Mouse (Mus musculus): ENCODE measurements around the gene Atp5g1.

The Atp5g1 gene

DNA sequence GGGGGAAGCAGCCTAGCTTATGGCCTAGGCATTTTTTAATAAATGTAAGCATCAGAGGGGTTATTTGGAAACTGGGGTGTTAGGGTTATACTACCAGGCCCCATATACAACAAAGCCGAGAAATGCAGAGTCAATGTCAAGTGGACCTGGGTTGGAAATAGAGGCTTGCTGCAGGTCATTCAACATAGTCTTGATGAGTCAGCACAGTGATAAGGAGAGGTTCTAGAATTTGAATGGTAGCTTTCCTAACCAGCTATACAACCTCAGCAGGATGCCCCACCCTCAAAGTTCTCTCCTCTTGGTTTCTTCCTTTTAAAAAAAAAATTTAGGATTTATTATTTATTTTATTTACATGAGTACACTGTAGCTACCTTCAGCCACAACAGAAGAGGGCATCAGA is 4.5 kb downstream of the Atp5g1 start:
- DNase-seq = no peak

DNA sequence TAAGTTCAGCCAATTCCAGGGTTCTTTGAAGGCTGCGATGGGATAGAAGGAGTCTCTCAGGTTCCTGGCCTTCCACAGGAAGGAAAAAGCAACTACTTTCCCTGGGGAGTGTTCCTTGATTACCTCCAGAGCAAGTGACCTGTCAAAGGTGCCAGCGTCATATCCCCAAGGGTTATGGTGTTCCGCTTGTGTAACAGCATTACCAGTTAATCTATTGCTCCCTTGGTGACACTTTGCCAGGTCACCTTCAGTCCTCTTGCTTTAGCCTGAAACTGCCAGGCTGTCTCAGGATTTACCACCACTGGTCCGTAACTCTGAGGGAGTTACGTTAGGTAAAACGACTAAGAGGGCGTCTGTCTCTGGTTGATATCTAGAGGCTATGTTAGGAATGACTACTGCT is 5.1 kb downstream of the Atp5g1 start:
- DNase-seq = no peak

DNA sequence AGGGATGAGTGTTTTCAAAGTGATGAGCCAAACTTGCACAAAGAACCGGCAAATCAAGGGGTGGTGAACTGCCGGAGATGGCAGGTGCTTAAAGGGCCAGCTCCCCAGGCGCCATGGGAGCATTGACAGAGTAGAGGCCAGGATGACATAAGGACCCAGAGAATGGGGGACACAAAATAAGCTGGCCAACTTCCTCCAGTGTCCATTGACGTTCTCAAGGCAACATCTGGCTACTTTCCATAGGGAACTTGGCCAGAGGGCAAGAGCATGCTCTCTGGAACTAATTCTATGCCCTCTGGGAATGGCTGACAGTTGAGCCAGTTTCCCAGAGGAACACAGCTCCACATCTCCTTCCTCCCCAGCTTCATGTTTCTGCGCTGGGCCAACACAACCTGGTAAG is 7.2 kb downstream of the Atp5g1 start:
- DNase-seq = peak; percentile 39

DNA sequence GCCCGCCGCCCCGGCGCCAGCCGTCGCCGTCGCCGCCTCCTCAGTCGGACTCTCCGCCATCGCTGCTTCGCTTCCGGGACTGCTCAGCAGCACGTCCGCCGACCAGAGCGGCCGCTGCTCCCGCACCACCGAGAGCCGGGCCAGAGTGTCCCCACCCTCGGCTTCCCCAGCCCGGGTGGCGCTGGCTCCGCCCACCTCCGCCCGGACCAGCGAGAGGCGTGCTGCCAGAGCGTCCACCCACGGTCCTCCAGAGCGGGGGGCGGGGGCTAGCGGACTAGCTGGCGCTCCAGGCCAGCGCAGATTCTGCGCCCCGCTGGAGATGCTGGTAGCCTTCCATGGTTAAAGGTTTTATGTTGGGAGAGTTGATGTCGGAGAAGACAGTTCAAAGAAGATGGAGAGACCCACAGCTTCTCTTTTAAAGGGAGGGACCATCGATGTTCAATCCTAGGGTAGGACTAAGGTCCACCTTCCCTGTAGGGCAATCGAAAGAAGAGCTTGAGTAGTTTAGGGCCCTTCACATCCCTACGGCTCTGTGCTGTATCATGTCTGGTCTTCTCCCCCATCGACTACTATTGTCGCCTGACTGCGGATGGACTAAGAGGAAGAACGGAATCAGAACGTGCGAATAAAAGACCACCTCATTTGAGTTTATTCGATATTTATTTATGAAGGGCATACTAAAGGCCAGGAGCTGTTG is 10.1 kb downstream of the Atp5g1 start, which contains the start of gene Ube2z:
Ube2z (minus strand) TSS at position 174 of the 697 bp plus-strand sequence.
- peak; percentile 98 for DNase-seq

DNA sequence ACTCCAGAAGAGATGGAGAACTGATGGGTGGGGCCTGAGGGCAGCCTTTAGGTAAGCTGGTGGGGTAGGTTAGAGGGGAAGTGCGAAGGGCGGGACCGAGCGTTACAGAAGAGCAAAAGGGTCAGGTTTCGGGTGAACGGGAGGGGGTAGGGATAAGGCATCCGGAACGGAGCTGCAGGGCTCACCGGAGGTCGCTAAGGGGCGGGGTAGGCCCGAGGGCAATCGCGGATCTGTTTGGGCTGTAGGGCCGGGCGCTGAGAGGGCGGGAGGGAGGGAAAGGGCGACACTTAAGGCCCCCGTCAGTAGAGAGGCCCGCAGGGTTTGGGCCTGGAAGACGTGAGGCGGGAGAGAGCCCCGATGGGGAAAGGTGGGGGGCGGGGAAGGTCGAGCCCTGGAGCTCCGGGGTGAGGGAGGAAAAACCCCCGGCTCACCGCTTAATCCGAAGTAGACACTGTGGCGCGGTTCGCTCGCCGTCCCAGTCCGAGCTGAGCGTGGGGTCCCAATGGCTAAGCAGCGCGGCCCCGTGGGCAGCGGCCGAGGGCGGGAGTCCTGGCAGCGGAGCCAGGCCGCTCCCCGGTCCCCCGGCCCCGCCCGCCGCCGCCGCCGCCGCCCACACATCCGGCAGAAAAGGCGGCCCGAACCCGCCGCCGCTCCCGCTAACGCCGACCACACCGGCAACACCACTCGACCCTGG is 10.8 kb downstream of the Atp5g1 start:
- DNase-seq = peak; percentile 57

DNA sequence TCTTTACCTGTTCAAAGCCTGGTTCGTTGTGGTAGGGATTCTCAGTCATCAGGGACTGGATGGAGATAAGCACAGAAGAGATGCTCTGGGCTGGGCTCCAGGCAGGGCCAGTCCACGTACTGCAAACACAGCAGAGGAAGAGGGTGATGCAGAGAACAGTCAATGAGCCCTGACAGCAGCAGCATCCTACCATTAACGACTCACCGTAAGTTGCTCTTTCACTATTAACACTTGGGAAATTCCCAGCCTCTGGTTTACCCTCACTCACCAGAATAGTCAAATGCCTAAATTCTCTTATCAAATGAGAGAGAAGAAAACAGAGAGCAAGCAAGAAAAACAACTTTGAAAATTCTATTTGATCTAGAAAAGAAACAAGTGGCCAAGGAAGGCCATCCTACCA is 17.2 kb downstream of the Atp5g1 start:
- DNase-seq = no peak

DNA sequence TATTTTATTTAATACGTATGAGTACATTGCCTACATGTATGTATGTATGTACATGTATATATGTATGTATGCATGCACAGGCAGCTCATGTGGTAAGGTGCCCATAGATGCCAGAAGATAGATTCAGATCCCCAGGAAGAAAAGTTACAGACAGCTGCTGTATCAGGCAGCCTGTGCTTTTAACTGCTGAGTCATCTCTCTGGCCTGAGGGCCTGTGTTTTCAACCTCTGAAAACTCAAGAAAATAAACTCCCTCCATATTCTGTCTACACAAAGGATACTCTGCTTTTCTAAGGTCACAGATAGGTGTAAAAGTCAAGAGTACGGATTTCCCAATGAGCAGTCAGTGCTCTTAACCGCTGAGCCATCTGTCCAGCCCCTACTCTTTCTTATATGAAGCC is 24.6 kb downstream of the Atp5g1 start:
- DNase-seq = no peak

DNA sequence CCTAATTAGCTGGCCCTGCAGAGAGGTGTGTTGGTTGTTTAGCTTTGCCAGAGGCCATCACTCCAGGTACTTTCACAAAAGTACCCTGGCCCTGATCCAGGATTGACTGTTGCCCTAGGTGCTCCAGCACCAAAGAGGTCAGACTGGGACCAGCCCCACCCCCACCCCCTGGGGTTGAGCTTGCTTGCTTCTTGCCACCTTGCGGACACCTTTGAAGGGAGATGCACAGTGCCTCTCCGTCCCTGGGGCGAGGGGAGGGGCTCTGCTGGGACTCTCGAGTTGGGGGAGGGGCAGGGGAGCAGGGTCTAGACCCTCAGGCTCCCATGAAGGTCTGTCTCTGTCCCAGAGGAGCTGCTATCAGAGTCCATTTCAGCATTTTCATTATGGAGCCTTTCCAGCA is 25.5 kb downstream of the Atp5g1 start:
- no peak for DNase-seq

DNA sequence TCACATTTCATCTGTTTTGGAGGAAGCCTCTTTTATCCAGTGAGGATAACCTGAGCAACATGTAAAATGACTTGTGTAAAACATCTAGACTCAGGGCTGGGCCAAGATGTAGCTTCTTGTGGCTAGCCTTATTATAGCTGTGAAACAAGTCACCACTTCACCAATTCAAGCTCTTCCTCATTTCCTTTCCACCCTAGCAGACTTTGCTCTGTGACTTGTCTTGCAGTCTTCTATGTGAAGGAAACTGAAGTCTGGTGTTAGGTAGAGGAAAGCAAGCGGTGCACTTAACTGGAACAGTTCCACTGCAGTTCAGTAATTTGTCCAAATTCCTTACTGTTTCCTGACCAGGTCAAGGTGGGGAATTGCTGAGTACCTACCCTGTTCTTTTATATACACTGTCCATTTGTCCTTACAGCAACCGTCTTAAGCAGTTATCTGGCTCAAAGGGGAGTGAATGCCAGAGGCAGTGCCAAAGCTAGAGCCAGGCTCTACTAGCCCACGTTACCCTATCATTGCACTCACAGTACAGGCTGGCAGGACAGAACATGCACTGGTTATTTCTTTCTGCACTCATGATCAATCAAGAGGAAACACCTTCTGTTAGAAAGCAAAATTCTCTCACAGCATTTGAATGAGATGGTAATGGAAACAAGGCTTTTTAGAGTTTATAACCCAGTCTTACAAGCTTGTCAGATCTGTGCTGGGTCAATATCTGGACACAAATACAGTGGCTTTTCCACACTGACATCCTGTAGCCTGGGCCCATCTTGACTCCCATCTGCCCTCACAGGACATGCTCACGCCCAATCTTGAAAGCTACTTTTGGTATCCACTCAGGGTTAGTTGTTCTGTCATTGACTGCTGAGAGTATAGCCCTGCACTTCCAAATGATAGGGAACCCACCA is 27.7 kb downstream of the Atp5g1 start:
- no peak for DNase-seq

DNA sequence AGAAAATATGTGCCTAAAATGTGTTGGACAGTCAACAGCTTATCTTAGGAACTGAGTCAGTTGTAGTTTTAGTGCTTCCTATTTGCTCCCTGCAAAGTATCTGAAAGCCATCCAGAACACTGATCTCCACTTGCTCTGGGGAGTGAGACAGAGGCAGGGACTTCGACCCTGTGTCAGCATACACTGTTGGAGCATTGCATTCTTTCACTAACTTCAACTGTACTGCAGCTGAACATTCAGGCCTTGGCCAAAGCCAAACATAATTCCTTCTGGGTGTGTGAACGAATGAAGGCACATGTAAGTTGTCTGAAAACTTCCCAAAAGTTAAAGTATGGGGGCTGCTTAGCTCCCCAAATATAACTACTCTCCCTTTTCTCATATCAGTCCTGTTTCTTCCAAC is 28.7 kb downstream of the Atp5g1 start:
- no peak for DNase-seq

DNA sequence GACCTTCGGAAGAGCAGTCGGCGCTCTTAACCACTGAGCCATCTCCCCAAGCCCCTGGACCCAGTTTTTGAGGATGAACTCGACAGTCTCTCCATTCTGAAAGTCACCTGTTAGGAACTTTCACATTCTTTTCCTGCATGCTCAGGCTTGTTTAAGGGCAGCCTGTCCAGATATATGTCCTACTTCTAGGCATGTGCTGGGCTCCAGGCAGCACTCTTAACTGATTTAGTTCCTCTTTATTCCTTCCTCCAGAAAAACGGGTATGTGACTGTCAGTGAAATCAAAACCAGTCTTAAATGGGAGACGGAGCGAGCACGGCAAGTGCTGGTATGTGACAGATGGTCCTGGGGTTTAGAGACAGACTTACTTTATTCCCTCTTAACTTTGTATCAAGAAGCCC is 29.4 kb downstream of the Atp5g1 start:
- DNase-seq = no peak

DNA sequence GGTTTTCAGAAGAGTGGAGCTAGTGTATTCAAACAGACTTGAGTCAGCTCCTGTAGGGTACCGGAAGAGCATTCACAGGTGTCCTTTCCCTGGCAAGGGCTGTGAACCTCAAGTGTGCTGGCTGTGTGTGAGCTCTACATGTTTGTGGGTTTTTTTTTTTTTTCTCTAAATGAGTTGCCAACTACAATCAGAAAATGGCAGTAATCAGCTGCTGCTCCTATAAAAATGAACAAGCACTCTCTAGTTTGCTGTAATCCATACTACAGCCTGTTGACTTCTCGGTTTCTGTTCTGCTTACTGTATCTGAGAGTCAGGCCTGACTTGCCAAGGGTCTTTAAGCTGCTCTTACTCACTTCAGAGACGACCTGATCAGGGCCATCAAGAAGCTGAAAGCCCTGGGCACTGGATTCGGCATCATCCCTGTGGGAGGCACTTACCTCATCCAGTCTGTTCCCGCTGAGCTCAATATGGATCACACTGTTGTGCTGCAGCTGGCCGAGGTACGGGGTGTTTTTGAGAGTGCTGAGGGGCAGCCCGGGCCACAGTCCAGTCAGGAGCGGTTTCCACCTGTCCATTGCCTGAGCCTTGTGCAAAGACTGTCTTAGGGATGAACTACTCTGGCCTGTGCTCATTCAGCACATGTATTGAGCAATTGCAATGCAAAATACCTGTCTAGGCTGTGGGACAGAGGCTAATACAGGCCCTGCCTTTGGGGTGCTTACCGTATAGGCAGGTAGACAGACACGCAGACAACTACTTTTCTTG is 30.5 kb downstream of the Atp5g1 start:
- no peak for DNase-seq

DNA sequence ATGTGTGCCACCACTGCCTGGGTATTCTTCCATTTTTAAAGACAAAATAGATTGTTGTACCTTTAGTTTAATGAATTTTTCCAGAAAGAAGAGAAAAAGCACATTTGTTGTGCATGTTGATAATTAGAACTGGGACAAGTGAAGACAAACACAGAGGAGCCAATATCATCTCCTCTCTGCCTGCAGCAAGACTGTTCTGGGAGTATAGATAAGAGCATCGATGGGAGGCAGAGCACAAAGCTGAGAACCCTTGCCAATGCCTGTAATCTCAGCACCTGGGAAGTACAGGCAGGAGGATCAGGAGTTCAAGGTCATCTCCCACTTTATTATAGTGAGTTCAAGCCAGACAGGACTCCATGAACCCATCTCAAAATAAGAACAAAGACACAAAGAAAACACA is 36.9 kb downstream of the Atp5g1 start:
- no peak for DNase-seq

DNA sequence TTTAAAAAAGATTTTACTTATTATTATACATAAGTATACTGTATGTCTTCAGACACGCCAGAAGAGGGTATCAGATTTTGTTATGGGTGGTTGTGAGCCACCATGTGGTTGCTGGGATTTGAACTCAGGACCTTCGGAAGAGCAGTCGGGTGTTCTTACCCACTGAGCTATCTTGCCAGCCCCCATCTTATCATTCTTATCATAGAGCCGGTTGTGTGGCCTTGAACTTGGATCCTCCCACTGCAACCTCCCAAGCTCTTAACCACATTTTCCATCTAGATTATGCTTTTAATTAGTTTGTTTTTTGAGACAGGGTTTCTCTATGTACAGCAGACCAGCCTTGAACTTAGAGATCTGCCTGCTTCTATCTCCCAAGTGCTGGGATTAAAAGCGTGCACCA is 38.0 kb downstream of the Atp5g1 start:
- no peak for DNase-seq

DNA sequence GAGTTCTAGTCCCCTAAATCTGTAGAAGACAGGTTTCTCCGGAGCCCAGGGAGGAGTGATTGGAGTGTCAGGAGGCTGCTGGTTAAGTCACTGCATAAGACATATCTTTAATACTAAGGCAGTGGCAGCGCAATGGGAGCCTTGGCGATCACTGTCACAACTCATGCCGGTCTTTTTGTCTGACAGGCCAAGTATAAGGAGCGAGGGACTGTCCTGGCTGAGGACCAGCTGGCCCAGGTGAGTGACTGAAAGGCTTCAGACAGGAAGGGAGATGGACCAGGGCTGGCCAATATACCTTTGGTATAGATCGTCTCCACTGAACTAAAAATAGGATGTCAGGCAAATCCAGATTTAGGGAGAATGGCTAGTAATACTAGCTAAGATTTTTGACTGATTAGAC is 40.3 kb downstream of the Atp5g1 start:
- DNase-seq = peak; percentile 36

DNA sequence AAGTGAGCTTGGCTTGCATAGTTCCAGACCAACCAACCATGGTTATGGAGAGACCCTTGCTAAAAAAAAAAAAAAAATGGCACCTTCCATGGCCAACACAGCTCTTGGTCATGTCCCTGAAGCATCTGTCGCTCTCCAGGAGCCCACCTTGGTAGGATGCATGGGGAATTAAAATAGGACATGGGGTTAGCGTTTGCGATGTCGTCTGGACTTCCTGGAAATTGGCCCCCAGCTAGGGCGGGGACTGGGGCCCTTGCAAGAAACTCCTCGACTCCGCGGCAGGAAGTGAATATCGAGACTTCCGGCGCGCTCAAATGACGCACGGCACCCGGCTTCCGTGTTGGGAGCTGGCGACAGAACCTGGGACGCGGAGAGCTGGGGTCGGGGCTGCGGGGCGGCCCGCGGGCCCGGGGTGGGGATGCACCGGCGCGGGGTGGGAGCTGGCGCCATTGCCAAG is 40.8 kb downstream of the Atp5g1 start, which contains the start of gene Snf8:
Snf8 (plus strand) TSS at position 290 of the 457 bp plus-strand sequence.
- DNase-seq = peak; percentile 91

DNA sequence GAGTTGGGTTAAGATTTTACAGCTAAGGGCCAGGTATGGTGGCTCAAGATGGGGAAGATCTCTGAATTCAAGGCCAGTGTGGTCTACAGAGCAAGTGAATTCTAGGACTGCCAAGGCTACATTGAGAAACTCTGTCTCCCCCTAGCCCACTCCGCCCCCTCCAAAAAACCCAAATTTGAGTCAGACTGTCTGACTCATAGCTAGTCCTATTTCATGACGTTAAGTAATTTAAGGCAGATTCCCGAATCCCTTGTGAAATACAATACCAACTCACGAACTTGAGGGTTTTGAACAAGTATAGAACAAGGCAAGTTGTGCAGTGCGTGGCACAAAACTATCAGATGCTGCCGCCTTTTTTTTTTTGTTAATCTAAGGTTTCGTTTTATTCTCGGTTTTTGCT is 41.4 kb downstream of the Atp5g1 start:
- no peak for DNase-seq

DNA sequence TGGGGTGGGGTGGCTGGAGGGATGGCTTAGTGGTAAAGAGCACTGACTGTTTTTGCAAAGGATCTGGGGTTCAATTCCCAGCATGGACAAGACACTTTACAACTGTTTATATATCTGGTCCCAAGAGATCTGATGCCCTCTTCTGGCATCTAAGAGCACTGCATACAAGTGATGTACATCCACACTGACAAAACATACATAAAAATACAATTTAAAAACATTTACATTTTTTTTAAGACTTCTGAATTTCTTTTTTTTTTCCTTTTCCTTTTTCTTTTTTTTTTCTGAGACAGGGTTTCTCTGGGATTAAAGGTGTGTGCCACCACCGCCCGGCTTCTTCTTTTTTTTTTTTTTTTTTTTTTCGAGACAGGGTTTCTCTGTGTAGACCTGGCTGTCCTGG is 42.2 kb downstream of the Atp5g1 start:
- no peak for DNase-seq

DNA sequence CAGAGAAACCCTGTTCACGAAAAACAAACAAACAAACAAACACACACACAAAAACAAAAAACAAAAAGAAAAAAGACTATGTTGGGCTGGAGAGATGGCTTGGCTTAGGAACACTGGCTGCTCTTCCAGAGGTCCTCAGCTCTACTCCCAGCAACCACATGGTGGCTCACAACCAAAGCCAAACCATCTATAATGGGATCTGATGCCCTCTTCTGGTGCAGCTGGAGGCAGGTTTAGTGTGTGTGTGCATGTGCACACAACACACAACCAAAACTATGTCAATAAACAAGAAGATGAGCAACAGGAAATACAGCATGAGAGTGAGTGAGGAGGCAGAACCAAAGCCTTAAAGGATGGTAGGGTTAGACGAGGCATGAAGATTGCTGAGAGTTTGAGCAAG is 43.8 kb downstream of the Atp5g1 start:
- DNase-seq = no peak

DNA sequence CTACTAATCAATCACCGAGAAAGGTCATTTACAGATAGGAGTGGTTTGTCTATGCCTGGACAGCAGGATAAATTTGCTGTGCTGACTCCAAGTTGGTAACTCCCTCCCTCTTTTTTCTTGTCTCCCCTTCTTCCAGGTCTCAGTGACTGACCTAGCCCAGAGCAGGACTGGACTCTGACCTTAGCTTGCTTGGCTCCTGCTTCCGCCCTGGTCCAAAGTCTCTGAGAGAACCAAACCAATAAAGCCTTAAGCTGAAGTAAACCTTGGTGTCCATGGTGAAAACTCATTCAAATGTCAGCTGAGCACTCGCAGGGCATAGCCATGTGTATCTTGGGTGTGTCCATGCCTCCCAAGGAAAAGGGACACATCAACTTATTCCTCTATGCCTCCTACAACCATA is 44.9 kb downstream of the Atp5g1 start:
- DNase-seq = no peak

DNA sequence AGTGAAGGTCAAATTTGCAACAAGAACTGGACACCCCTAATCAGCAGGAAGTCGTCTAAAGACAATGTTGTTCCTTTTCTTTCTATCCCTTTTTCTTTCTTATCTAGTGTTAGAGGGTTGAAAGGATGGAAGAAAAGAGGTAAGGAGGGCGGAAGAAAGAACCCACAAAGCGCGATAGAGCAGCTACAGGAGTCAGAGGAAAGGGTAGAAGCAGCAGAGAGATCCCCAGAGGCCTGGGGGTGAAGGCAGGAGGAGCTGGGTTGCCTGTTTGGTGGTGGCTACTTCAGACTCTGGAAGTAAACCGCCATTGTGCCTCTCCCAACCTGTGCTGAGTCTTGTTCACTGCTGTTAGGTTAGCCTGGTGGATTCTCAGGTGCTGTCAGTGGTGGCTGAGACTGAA is 47.3 kb downstream of the Atp5g1 start:
- no peak for DNase-seq

DNA sequence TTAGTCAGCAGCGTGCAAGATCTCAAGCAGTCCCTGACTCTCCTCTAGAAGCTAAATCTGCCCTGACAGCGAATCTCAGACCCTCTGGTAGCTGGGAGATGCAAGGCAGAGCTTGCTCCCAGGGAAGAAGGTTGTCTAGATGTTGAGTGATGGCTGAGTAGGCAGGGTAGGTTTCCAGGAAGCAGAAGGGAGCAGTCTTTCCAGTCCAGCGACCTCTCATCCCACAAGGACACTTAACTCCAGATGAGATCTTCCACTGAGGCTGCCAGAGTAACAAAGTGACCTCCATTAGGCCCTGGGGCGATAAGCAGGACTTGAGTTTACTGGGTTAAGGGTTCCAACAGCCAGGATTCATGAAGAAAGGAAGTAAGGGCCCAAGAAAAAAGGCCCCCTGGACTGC is 54.8 kb downstream of the Atp5g1 start:
- DNase-seq = no peak

Measured in cerebellum, adult 11-12 months (tissue).